Mouse (Mus musculus): ENCODE measurements around the gene Fitm2.

Fitm2 gene

DNA sequence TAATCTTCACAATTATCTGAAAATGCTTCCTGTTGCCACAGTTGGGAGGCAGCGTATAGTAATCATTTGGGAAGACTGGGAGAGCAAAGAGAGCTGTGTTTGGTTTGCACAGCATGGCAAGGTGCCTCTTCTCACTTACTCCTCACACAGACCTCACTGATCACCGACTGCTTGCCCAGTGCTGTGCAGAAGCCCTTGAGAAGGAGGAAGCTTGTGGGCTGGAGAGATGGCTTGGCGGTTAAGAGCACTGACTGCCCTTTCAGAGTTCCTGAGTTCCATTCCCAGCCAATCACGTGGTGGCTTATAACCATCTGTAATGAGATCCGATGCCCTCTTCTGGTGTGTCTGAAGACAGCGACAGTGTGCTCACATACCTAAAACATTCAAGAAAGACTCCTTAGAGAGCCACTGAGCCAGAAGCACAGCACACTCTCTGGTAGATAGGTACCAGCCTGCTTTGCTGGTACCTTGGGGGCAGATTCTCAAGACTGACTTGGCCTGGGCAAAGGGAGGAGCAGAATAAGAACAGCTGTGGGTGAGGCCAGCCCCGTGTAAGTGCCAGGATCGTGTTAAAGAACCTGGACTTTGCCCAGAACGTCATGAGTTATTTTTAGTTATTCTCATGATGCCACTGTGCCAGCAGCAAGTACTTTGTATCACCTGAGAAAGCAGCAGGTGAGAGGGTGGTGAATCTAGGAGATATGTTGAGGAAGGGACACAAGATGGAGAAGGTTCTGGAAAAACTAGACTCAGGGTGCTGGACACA is 49.4 kb downstream of the Fitm2 start:
- DNase-seq (ENCODE audit: low read depth, low spot score) = no peak

DNA sequence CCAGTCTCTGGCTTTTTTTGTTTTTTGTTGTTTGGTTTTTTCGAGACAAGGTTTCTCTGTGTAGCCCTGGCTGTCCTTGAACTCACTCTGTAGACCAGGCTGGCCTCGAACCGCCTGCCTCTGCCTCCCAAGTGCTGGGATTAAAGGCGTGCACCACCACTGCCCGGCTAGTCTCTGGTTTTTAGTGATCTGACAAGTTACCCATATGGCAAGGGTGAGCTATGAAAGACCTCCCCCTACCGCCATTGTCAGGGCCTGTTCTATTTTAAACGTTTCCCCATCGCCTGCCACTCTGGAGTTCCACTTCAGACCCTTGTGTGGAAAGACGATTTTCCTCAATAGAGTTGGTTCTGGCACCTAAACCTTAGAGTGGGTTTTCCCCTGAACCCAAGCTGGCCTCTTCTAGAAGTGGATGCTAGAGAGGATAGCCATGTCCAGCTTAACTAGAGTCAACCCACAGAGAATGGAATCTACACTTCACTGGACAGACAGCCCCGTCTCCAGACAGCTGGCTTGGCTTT is 52.0 kb downstream of the Fitm2 start:
- DNase-seq (ENCODE audit: low read depth, low spot score) = no peak

DNA sequence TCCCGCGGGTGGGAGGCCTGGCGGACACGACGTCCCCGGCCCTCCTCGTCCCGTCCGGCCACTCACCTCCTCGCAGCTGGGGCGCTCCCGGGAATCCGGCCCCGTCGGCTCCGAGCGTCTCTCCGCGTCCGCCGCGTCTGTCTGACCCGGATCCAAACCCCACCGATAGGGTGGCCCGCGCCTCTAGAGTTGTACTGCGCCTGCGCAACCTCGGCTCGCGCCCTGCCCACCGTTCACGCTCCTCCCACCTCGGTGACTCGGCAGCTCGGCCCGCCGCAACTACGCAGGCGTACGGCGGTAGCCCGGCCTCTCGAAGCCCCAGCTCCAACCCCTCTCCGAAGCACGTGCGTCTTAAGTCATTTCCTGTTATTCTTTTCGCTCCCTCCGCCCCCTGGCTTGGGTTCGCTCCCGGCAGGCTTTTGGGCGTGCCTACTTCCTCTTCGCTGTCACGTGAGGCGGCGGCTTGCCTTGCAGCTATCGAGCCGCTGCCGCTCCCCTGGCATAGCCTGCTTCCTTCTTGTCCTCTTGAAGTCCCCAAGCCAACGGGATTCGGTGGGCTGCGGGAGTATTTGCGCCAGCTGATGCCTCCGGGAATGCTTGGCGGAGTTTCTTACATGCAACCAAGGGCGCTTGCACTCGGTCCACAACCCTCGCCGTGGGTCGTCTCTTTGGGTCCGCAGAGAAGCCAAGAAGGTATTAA is 52.9 kb downstream of the Fitm2 start:
- DNase-seq (ENCODE audit: low read depth, low spot score) = peak; percentile 99

DNA sequence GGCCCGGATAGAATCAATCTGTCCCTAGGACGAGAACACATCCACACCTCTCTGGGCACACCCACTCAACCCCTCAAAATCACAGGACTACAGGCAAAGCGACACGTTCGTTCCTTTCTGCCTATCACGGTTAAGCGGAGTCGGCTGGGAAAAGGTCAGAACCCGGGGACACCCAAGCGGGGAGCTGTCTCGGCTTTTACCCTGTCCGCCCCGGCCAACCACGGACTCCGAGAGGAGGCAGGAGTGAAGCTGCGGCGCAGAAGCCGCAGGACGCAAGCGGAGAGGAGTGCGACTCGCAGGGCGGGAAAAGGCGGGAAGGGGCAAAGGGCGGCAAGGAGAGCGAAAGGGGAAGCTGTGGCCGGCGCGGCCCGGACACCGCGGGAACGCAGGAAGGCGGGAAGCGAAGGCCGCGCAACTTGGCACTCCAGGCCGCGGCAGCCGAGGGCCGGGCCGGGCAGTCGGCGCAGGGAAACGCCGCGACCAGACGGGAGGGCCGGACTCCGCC is 53.5 kb downstream of the Fitm2 start:
- peak; percentile 45 for DNase-seq (ENCODE audit: low read depth, low spot score)

DNA sequence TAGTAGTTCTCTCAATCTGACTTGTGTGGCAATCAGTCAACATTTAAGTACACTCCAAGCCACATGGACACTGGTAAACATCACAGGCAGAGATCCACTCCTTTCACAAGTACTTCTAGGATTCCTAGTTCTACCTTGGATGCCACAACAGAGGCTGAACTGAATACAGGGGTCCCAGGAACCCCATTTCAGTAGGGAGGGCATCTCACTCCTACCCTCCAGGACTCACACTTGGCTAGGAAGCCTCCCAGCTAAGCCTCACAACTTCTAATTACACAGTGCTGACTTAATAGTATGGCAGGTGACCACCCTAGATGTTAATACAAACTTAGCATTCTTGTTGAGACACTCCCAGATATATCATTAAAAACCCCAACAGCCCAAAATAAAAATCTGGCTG is 54.6 kb downstream of the Fitm2 start:
- no peak for DNase-seq (ENCODE audit: low read depth, low spot score)

DNA sequence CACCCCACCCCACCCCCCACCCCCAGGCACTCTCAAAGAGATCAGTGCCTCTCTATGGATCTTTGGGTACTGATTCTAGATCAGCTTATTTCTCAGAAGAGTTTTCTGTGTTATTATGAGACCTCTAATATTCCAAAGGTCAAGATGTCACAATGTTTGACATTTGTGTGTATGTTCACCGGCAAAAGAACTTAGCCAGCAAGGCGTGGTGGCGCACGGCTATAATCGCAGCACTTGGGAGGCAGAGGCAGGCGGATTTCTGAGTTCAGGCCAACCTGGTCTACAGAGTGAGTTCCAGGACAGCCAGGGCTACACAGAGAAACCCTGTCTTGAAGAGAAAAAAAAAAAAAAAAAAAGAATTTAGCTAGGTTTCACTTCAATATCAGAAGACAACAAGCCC is 55.4 kb downstream of the Fitm2 start:
- no peak for DNase-seq (ENCODE audit: low read depth, low spot score)
